Mouse (Mus musculus) limb, embryonic 14.5 days (tissue): ENCODE data around the gene Slc16a8. TPM values are rescaled to one million over a fixed set of nuclear protein-coding genes. Genes with fewer than 3 reads are reported as not detected.

Experiments used
- ATAC-seq: fragments of 200-750 bp; cut with Nextera tagmentation; 2 replicates; pipeline ENCODE4 v1.8.0; 2017; ENCODE audit warnings: low read depth, moderate number of reproducible peaks, moderate TSS enrichment; ENCODE audit not compliant: low FRiP score
- DNase-seq: peaks from one replicate; pipeline ENCODE4 v3.0.0-alpha.2; 2015; ENCODE audit warnings: low spot score
- H3K27ac ChIP-seq: fragments of 300-500 bp; sonication (generic); replicated peaks from 2 replicates; pipeline ENCODE4 v1.5.1; 2014; ENCODE audit warnings: low read depth, mild to moderate bottlenecking, low read length, moderate library complexity, mixed read lengths
- H3K27me3 ChIP-seq: fragments of 300-500 bp; sonication (generic); 2 replicates; pipeline ENCODE4 v1.6.1; 2014; ENCODE audit warnings: low read length, mixed read lengths; ENCODE audit not compliant: control insufficient read depth, insufficient read depth
- H3K36me3 ChIP-seq: fragments of 300-500 bp; sonication (generic); 2 replicates; pipeline ENCODE4 v1.6.1; 2014; ENCODE audit warnings: mild to moderate bottlenecking, low read length, moderate library complexity, mixed read lengths; ENCODE audit not compliant: control insufficient read depth, insufficient read depth
- H3K4me1 ChIP-seq: fragments of 300-500 bp; sonication (generic); 2 replicates; pipeline ENCODE4 v1.6.1; 2014; ENCODE audit warnings: antibody characterized with exemption, low read length, mixed read lengths; ENCODE audit not compliant: control insufficient read depth, insufficient read depth
- H3K4me2 ChIP-seq: fragments of 300-500 bp; sonication (generic); replicated peaks from 2 replicates; pipeline ENCODE4 v1.6.1; 2014; ENCODE audit warnings: low read depth, mild to moderate bottlenecking, low read length, moderate library complexity; ENCODE audit not compliant: severe bottlenecking
- H3K4me3 ChIP-seq: fragments of 300-500 bp; sonication (generic); replicated peaks from 2 replicates; pipeline ENCODE4 v1.5.1; 2014; ENCODE audit warnings: low read length
- H3K9ac ChIP-seq: fragments of 300-500 bp; sonication (generic); 2 replicates; pipeline ENCODE4 v1.6.1; 2014; ENCODE audit warnings: mild to moderate bottlenecking, low read depth, low read length, moderate library complexity; ENCODE audit not compliant: severe bottlenecking
- H3K9me3 ChIP-seq: fragments of 300-500 bp; sonication (generic); 2 replicates; pipeline ENCODE4 v1.6.1; 2016; ENCODE audit warnings: low read length; ENCODE audit not compliant: control insufficient read depth
- POLR2A ChIP-seq: fragments of 200-500 bp; IDR thresholded peaks from 2 replicates; pipeline ENCODE4 v1.8.0; 2012; ENCODE audit warnings: inconsistent platforms, mild to moderate bottlenecking, moderate library complexity, borderline replicate concordance; ENCODE audit not compliant: insufficient read depth, insufficient read length; ENCODE audit errors: extremely low read depth
- WGBS: fragments of 180-500 bp; shearing (Covaris S2); extraction: QIAGEN DNeasy Blood & Tissue Kit; methylation state at CpG from one replicate; pipeline ENCODE4 v1.1.7; 2014; 5-methylcytosine and 5-hydroxymethylcytosine counted together
- polyA plus RNA-seq, 2 experiments: library from polyadenylated mRNA; depleted of rRNA in 1 of 2; stranded (reverse) in 1 of 2; unstranded in 1 of 2; fragments of >200 nt; fragmentation: Nextera tagmentation in 1 of 2; extraction: Ambion mirVana in 1 of 2; gene quantifications; 2 replicates each; pipeline versions ENCODE4 v1.2.1 to v1.2.3; 2012 to 2014

Gene Slc16a8
- polyA plus RNA-seq, 2 experiments = 0.16 to 0.51 TPM

GRCm38 (mm10) chr15:79283371-79283770 is 28.8 kb upstream of the Slc16a8 start:
- ATAC-seq (no peak), DNase-seq (no peak)

GRCm38 (mm10) chr15:79282434-79282833 is 27.9 kb upstream of the Slc16a8 start:
- WGBS = 81% methylated on average over 5 of the region's 5 CpGs
- Histone ChIP-seq H3K9ac (no peak overlapping the region), H3K27ac (no peak overlapping the region), H3K4me2 (no peak overlapping the region), H3K36me3 (peaks cover 14% of the 10 kb centered on the region), H3K27me3 (no peaks in the 10 kb centered on the region), H3K9me3 (no peaks in the 10 kb centered on the region), H3K4me3 (no peak overlapping the region), H3K4me1 (no peaks in the 10 kb centered on the region)
- DNase-seq (no peak), ATAC-seq (no peak)
- TF ChIP-seq POLR2A = no peak

More at GRCm38 (mm10) chr15:79283371-79283770, 28.8 kb upstream of the Slc16a8 start:
- no peaks in the 10 kb centered on the region for H3K27me3 ChIP-seq
- peaks cover 14% of the 10 kb centered on the region for H3K36me3 ChIP-seq
- TF ChIP-seq POLR2A = no peak
- no peak overlapping the region for H3K9ac ChIP-seq
- H3K27ac ChIP-seq = no peak overlapping the region
- H3K4me3 ChIP-seq = no peak overlapping the region
- 77% methylated on average over 4 of the region's 4 CpGs for WGBS
- H3K4me1 ChIP-seq = no peaks in the 10 kb centered on the region
- no peak overlapping the region for H3K4me2 ChIP-seq
- H3K9me3 ChIP-seq = no peaks in the 10 kb centered on the region

GRCm38 (mm10) chr15:79281389-79281788 is 26.8 kb upstream of the Slc16a8 start:
- Histone ChIP-seq H3K36me3 (peaks cover 5% of the 10 kb centered on the region; the same call in 1 of the 2 replicates), H3K4me1 (no peaks in the 10 kb centered on the region), H3K27me3 (no peaks in the 10 kb centered on the region), H3K9ac (no peak overlapping the region), H3K27ac (no peak overlapping the region), H3K4me2 (no peak overlapping the region), H3K9me3 (no peaks in the 10 kb centered on the region), H3K4me3 (no peak overlapping the region)
- no peak for TF ChIP-seq POLR2A
- 85% methylated on average over 1 of the region's 1 CpGs for WGBS
- ATAC-seq (no peak), DNase-seq (peak; percentile 45)

GRCm38 (mm10) chr15:79280850-79281249 is 26.3 kb upstream of the Slc16a8 start:
- Histone ChIP-seq H3K9ac (no peak overlapping the region), H3K4me3 (no peak overlapping the region), H3K9me3 (no peaks in the 10 kb centered on the region), H3K36me3 (peaks cover 1% of the 10 kb centered on the region; the same call in 1 of the 2 replicates), H3K4me1 (no peaks in the 10 kb centered on the region), H3K4me2 (no peak overlapping the region), H3K27ac (no peak overlapping the region), H3K27me3 (no peaks in the 10 kb centered on the region)
- ATAC-seq (no peak), DNase-seq (no peak)
- TF ChIP-seq POLR2A = no peak
- WGBS = 59% methylated on average over 5 of the region's 5 CpGs

GRCm38 (mm10) chr15:79280209-79280608 is 25.6 kb upstream of the Slc16a8 start:
- Histone ChIP-seq H3K9ac (no peak overlapping the region), H3K4me1 (no peaks in the 10 kb centered on the region), H3K4me2 (no peak overlapping the region), H3K9me3 (no peaks in the 10 kb centered on the region), H3K4me3 (no peak overlapping the region), H3K36me3 (no peaks in the 10 kb centered on the region), H3K27ac (no peak overlapping the region), H3K27me3 (no peaks in the 10 kb centered on the region)
- no peak for TF ChIP-seq POLR2A
- 33% methylated on average over 5 of the region's 6 CpGs for WGBS
- ATAC-seq (no peak), DNase-seq (no peak)

GRCm38 (mm10) chr15:79277728-79278127 is 23.2 kb upstream of the Slc16a8 start:
- no peak overlapping the region for H3K4me2 ChIP-seq
- no peak for DNase-seq
- H3K4me1 ChIP-seq = no peaks in the 10 kb centered on the region
- H3K27ac ChIP-seq = no peak overlapping the region
- no peak overlapping the region for H3K9ac ChIP-seq
- no peaks in the 10 kb centered on the region for H3K36me3 ChIP-seq
- H3K27me3 ChIP-seq = no peaks in the 10 kb centered on the region
- no peaks in the 10 kb centered on the region for H3K9me3 ChIP-seq
- no peak overlapping the region for H3K4me3 ChIP-seq
- ATAC-seq = 0 out of 2 replicates have a peak, but pooled peaks have one; percentile 26
- 63% methylated on average over 10 of the region's 10 CpGs for WGBS
- no peak for TF ChIP-seq POLR2A
